Mouse (Mus musculus): Measurements from ENCODE around the gene Thap11. TPM values are rescaled to one million over a fixed set of nuclear protein-coding genes. Genes with fewer than 3 reads are reported as not detected.

Thap11 gene
- polyA plus RNA-seq, 1 experiment from 2014 or later: 80.2 TPM

- peaks cover 10% of the 10 kb centered on the region for H3K4me1 ChIP-seq
- H3K4me3 ChIP-seq: no peak overlapping the region
- H3K27me3 ChIP-seq (ENCODE audit: poor library complexity, severe bottlenecking): no peaks in the 10 kb centered on the region
- H3K27ac ChIP-seq: no peak overlapping the region
- no peak for DNase-seq (ENCODE audit: extremely low spot score, low spot score)
- WGBS: 93% methylated on average over 6 of the region's 6 CpGs
- H3K36me3 ChIP-seq (replicated peaks): peaks cover 89% of the 10 kb centered on the region
- no peaks in the 10 kb centered on the region for H3K9me3 ChIP-seq
These were observed 35.9 kb downstream of the Thap11 start for GRCm38 (mm10) chr8:105890870-105891269.

- H3K36me3 ChIP-seq (replicated peaks): peaks cover 73% of the 10 kb centered on the region
- 91% methylated on average over 6 of the region's 6 CpGs for WGBS
- DNase-seq (ENCODE audit: extremely low spot score, low spot score): no peak
These were observed 37.5 kb downstream of the Thap11 start for GRCm38 (mm10) chr8:105892432-105892831.

GRCm38 (mm10) chr8:105893339-105893738 is 38.4 kb downstream of the Thap11 start, which contains the start of gene Nrn1l:
Gene Nrn1l (plus strand): TSS chr8:105893567.
- Histone ChIP-seq H3K4me1 (peaks cover 10% of the 10 kb centered on the region), H3K36me3 (replicated peaks) (peaks cover 64% of the 10 kb centered on the region), H3K27ac (0 out of 2 replicates have a peak within 1 kb of the TSS, but pooled peaks have one; percentile 54), H3K27me3 (ENCODE audit: poor library complexity, severe bottlenecking) (no peaks in the 10 kb centered on the region), H3K9me3 (no peaks in the 10 kb centered on the region), H3K4me3 (peak within 1 kb of the TSS; percentile 31)
- WGBS: 5% methylated on average over 11 of the region's 11 CpGs
- DNase-seq (ENCODE audit: extremely low spot score, low spot score): peak; percentile 75

More at GRCm38 (mm10) chr8:105892432-105892831, 37.5 kb downstream of the Thap11 start:
- H3K4me1 ChIP-seq: peaks cover 10% of the 10 kb centered on the region
- no peak overlapping the region for H3K4me3 ChIP-seq
- H3K27me3 ChIP-seq (ENCODE audit: poor library complexity, severe bottlenecking): no peaks in the 10 kb centered on the region
- no peaks in the 10 kb centered on the region for H3K9me3 ChIP-seq
- no peak overlapping the region for H3K27ac ChIP-seq

- Histone ChIP-seq H3K27me3 (ENCODE audit: poor library complexity, severe bottlenecking) (no peaks in the 10 kb centered on the region), H3K9me3 (no peaks in the 10 kb centered on the region), H3K4me1 (peaks cover 22% of the 10 kb centered on the region), H3K27ac (no peak overlapping the region), H3K4me3 (no peak overlapping the region), H3K36me3 (replicated peaks) (peaks cover 18% of the 10 kb centered on the region; the same call in 1 of the 2 replicates)
- DNase-seq (ENCODE audit: extremely low spot score, low spot score): no peak
- 84% methylated on average over 9 of the region's 9 CpGs for WGBS
These were observed 43.0 kb downstream of the Thap11 start for GRCm38 (mm10) chr8:105897801-105898480.

- under 1% methylated on average over 68 of the region's 68 CpGs for WGBS
- peak within 1 kb of the TSS; percentile 78 for H3K4me3 ChIP-seq
- H3K27ac ChIP-seq: peak within 1 kb of the TSS; percentile 93
- 0 out of 2 replicates have a peak, but pooled peaks cover 2% of the 10 kb centered on the region for H3K36me3 ChIP-seq (replicated peaks)
- H3K9me3 ChIP-seq: no peaks in the 10 kb centered on the region
- H3K4me1 ChIP-seq: peaks cover 13% of the 10 kb centered on the region
- DNase-seq (ENCODE audit: extremely low spot score, low spot score): peak; percentile 93
- H3K27me3 ChIP-seq (ENCODE audit: poor library complexity, severe bottlenecking): no peaks in the 10 kb centered on the region
These were observed 45.4 kb downstream of the Thap11 start, which contains the start of gene Pskh1 for GRCm38 (mm10) chr8:105900180-105900940. Gene Pskh1 (plus strand): TSS chr8:105900441.

GRCm38 (mm10) chr8:105900941-105901616 is 46.1 kb downstream of the Thap11 start:
- 0 out of 2 replicates have a peak, but pooled peaks cover 2% of the 10 kb centered on the region for H3K36me3 ChIP-seq (replicated peaks)
- H3K9me3 ChIP-seq: no peaks in the 10 kb centered on the region
- H3K27me3 ChIP-seq (ENCODE audit: poor library complexity, severe bottlenecking): no peaks in the 10 kb centered on the region
- H3K4me3 ChIP-seq: peak overlapping the region; percentile 78
- peak overlapping the region; percentile 93 for H3K27ac ChIP-seq
- DNase-seq (ENCODE audit: extremely low spot score, low spot score): no peak
- 41% methylated on average over 16 of the region's 16 CpGs for WGBS
- H3K4me1 ChIP-seq: peaks cover 13% of the 10 kb centered on the region

Other genes with a start within 250 kb of the Thap11 start
- gene Ripor1, start 249.9 kb upstream of the Thap11 start, polyA plus RNA-seq (2016; fragmentation: Nextera tagmentation; extraction: Ambion mirVana): 13.9 and 14.4 TPM in 2 replicates
- gene Ctcf, start 218.6 kb upstream of the Thap11 start, polyA plus RNA-seq (2016; fragmentation: Nextera tagmentation; extraction: Ambion mirVana): 146 and 150 TPM in 2 replicates
- 0.38 and 0.84 TPM in 2 replicates for gene Agrp, start 217.7 kb upstream of the Thap11 start, polyA plus RNA-seq (2016; fragmentation: Nextera tagmentation; extraction: Ambion mirVana)
- 0.71 and 1.1 TPM in 2 replicates for gene Carmil2, start 168.9 kb upstream of the Thap11 start, polyA plus RNA-seq (2016; fragmentation: Nextera tagmentation; extraction: Ambion mirVana)
- gene Acd, start 154.0 kb upstream of the Thap11 start, polyA plus RNA-seq (2016; fragmentation: Nextera tagmentation; extraction: Ambion mirVana): 75.9 and 77.1 TPM in 2 replicates
- gene Pard6a, start 154.0 kb upstream of the Thap11 start, polyA plus RNA-seq (2016; fragmentation: Nextera tagmentation; extraction: Ambion mirVana): 22.7 and 22.8 TPM in 2 replicates
- gene 4933405L10Rik, start 147.5 kb upstream of the Thap11 start, polyA plus RNA-seq (2016; fragmentation: Nextera tagmentation; extraction: Ambion mirVana): 0.12 and 0.21 TPM in 2 replicates
- 54.3 and 56.0 TPM in 2 replicates for gene Enkd1, start 146.9 kb upstream of the Thap11 start, polyA plus RNA-seq (2016; fragmentation: Nextera tagmentation; extraction: Ambion mirVana)
- 32.7 and 38.3 TPM in 2 replicates for gene Gfod2, start 96.5 kb upstream of the Thap11 start, polyA plus RNA-seq (2016; fragmentation: Nextera tagmentation; extraction: Ambion mirVana)
- 9.5 and 11.1 TPM in 2 replicates for gene Ranbp10, start 27.8 kb upstream of the Thap11 start, polyA plus RNA-seq (2016; fragmentation: Nextera tagmentation; extraction: Ambion mirVana)
- gene Tsnaxip1, start 27.4 kb upstream of the Thap11 start, polyA plus RNA-seq (2016; fragmentation: Nextera tagmentation; extraction: Ambion mirVana): 0.06 and 0.07 TPM in 2 replicates
- gene Cenpt, start 1.9 kb upstream of the Thap11 start, polyA plus RNA-seq (2016; fragmentation: Nextera tagmentation; extraction: Ambion mirVana): 49.5 and 57.9 TPM in 2 replicates
- 394 and 447 TPM in 2 replicates for gene Nutf2, start 5.4 kb downstream of the Thap11 start, polyA plus RNA-seq (2016; fragmentation: Nextera tagmentation; extraction: Ambion mirVana)
- 73.7 and 75.2 TPM in 2 replicates for gene Edc4, start 25.7 kb downstream of the Thap11 start, polyA plus RNA-seq (2016; fragmentation: Nextera tagmentation; extraction: Ambion mirVana)
- gene Nrn1l, start 38.4 kb downstream of the Thap11 start, polyA plus RNA-seq (2016; fragmentation: Nextera tagmentation; extraction: Ambion mirVana): 0.33 and 0.65 TPM in 2 replicates
- gene Pskh1, start 45.3 kb downstream of the Thap11 start, polyA plus RNA-seq (2016; fragmentation: Nextera tagmentation; extraction: Ambion mirVana): 29.6 and 29.9 TPM in 2 replicates
- 1.5 and 2.1 TPM in 2 replicates for gene Ctrl, start 78.7 kb downstream of the Thap11 start, polyA plus RNA-seq (2016; fragmentation: Nextera tagmentation; extraction: Ambion mirVana)
- 28.9 and 31.5 TPM in 2 replicates for gene Psmb10, start 83.3 kb downstream of the Thap11 start, polyA plus RNA-seq (2016; fragmentation: Nextera tagmentation; extraction: Ambion mirVana)
- 0.76 and 1.4 TPM in 2 replicates for gene Lcat, start 88.2 kb downstream of the Thap11 start, polyA plus RNA-seq (2016; fragmentation: Nextera tagmentation; extraction: Ambion mirVana)
- gene Slc12a4, start 111.0 kb downstream of the Thap11 start, polyA plus RNA-seq (2016; fragmentation: Nextera tagmentation; extraction: Ambion mirVana): 14.9 and 17.8 TPM in 2 replicates
- gene Dpep3, start 124.3 kb downstream of the Thap11 start, polyA plus RNA-seq (2016; fragmentation: Nextera tagmentation; extraction: Ambion mirVana): not detected in 2 replicates
- 19.4 and 20.5 TPM in 2 replicates for gene Dus2, start 136.2 kb downstream of the Thap11 start, polyA plus RNA-seq (2016; fragmentation: Nextera tagmentation; extraction: Ambion mirVana)
- gene Dpep2nb, start 150.8 kb downstream of the Thap11 start, polyA plus RNA-seq (2016; fragmentation: Nextera tagmentation; extraction: Ambion mirVana): not detected in 2 replicates
- 24.0 and 24.7 TPM in 2 replicates for gene Ddx28, start 156.8 kb downstream of the Thap11 start, polyA plus RNA-seq (2016; fragmentation: Nextera tagmentation; extraction: Ambion mirVana)
- 6.6 TPM in 2 replicates for gene Nfatc3, start 203.7 kb downstream of the Thap11 start, polyA plus RNA-seq (2016; fragmentation: Nextera tagmentation; extraction: Ambion mirVana)